12 mouse cellular contexts compared by ENCODE assay signal in genomic region chr13:107054496-107054895, GRCm38 (mm10).
"Had no signal": no experiment of that assay in that cellular context is flagged by ENCODE, and none has a peak within 500 bp of the region (broad histone marks: within the 10 kb centered on the region; RNA-seq: fewer than 3 reads in every experiment).

No protein-coding gene starts in this region.

- H3K4me3 ChIP-seq: left cerebral cortex, adult 2 months; limb, embryonic 10.5 days; neural tube, embryonic 12.5 days had no signal

- H3K27ac ChIP-seq: left cerebral cortex, adult 2 months; limb, embryonic 10.5 days; neural tube, embryonic 12.5 days had no signal

- H3K36me3 ChIP-seq: limb, embryonic 10.5 days; neural tube, embryonic 12.5 days had no signal

- H3K4me2 ChIP-seq: liver, embryonic 11.5 days; neural tube, embryonic 12.5 days had no signal

- H3K9me3 ChIP-seq: limb, embryonic 10.5 days; neural tube, embryonic 12.5 days had no signal

- H3K9ac ChIP-seq: liver, postnatal 0 days; neural tube, embryonic 12.5 days had no signal

- H3K27me3 ChIP-seq: neural tube, embryonic 12.5 days had no signal

- ATAC-seq: liver, postnatal 0 days had no signal

- H3K4me1 ChIP-seq: limb, embryonic 10.5 days; neural tube, embryonic 12.5 days had no signal

- DNase-seq: kidney, postnatal 25 days; liver, postnatal 0 days; midbrain, embryonic 14.5 days; retina, postnatal 1 day; right cerebral cortex, postnatal 4 days; spleen, adult 18-20 months; thymus, adult 18-20 months; thymus, postnatal 14 days had no signal
